Mouse (Mus musculus): ENCODE data around the gene Ghrhr.

The Ghrhr gene

DNA sequence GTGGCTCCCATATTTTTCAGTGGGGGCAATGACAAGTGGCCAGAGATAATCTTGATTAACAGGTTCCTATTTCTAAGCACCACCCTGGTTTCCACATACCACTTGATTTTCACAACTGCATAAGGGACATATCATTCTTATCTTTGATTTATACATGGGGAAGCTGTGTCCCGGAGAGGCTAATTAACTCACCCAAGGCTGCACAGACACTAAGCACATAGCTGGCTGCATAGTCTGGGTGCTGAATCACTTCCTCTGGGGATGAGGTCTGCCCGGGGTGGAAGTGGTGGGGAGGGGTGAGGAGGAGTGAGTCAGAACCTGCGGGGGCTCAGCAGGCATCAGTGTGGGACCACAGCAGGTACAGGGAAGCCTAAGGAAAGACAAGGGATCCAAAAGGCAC is 61.8 kb downstream of the Ghrhr start:
- in situ Hi-C loops (cut with MboI; ENCODE audit: low sequenced_read_pairs), result no loop called here

Data from CH12F3 (cell line).